Mouse (Mus musculus): ENCODE data around the gene Raph1. TPM values are rescaled to one million over a fixed set of nuclear protein-coding genes. Genes with fewer than 3 reads are reported as not detected.

Gene Raph1
- polyA plus RNA-seq, 1 experiment, result 3.7 TPM

DNA sequence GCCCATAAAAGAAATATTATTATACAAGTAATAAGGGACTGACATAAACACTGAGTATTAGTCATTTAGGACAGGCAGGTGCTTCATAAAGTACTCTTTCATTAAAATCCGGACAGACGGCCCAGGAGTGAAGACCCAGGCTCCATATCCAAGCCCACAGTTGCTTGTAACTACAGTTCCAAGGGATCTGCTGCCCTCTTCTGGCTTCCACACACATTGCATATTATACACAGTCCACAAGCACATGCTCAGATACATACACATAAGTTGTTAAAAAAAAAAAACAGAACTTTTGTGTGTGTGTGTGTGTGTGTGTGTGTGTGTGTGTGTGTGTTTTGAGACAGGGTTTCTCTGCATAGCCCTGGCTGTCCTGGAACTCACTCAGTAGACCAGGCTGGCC is 32.0 kb downstream of the Raph1 start:
- no peaks in the 10 kb centered on the region for H3K27me3 ChIP-seq (ENCODE audit: control insufficient read depth, insufficient read depth, low read length)
- 88% methylated on average over 2 of the region's 2 CpGs for WGBS

DNA sequence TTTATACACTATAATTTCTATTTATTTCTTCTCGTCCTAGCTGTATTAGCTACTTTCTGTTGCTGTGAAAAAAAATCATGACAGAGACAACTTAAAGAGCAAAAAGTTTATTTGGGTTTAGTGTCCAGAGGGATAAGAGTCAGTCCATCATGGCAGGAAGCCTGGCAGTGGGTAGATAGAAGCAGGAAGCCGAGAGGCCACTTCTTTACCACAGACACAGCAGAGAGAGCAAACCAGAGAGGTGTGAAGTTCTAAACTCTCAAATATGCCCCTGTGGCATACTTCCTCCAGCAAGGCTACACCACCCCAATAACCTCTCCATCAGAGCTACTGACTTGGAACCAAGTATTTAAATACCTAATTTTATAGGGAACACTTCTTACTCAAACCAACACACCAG is 36.3 kb downstream of the Raph1 start:
- H3K27ac ChIP-seq (ENCODE audit: insufficient read depth, low read length), result no peak overlapping the region
- no peaks in the 10 kb centered on the region for H3K4me1 ChIP-seq (ENCODE audit: control insufficient read depth, insufficient read depth, insufficient read length)
- TF ChIP-seq CTCF (IDR thresholded peaks at IDR 0.05; ENCODE audit: extremely low read depth, insufficient read depth, insufficient read length, insufficient replicate concordance) (no peak), POLR2A (IDR thresholded peaks at IDR 0.05; ENCODE audit: low read depth, low read length) (no peak)
- no peaks in the 10 kb centered on the region for H3K36me3 ChIP-seq (ENCODE audit: control insufficient read depth, insufficient read depth, low read length)
- no peak overlapping the region for H3K4me3 ChIP-seq (ENCODE audit: extremely low read depth, insufficient read depth, insufficient read length)
- DNase-seq (ENCODE audit: low read depth in 1 of 2, low spot score in 2 of 2), result no peak
- no peaks in the 10 kb centered on the region for H3K27me3 ChIP-seq (ENCODE audit: control insufficient read depth, insufficient read depth, low read length)
- WGBS, result 44% methylated on average over 2 of the region's 2 CpGs

More for the DNA sequence above, 32.0 kb downstream of the Raph1 start:
- no peaks in the 10 kb centered on the region for H3K36me3 ChIP-seq (ENCODE audit: control insufficient read depth, insufficient read depth, low read length)
- H3K27ac ChIP-seq (ENCODE audit: insufficient read depth, low read length), result no peak overlapping the region
- no peak overlapping the region for H3K4me3 ChIP-seq (ENCODE audit: extremely low read depth, insufficient read depth, insufficient read length)
- DNase-seq (ENCODE audit: low read depth in 1 of 2, low spot score in 2 of 2), result peak in 1 of 2 experiments; percentile 5
- TF ChIP-seq CTCF (IDR thresholded peaks at IDR 0.05; ENCODE audit: extremely low read depth, insufficient read depth, insufficient read length, insufficient replicate concordance), result no peak; the same call in 1 of the 2 replicates
- TF ChIP-seq POLR2A (IDR thresholded peaks at IDR 0.05; ENCODE audit: low read depth, low read length), result no peak
- H3K4me1 ChIP-seq (ENCODE audit: control insufficient read depth, insufficient read depth, insufficient read length), result no peaks in the 10 kb centered on the region

GRCm38 (mm10) chr1:60530107-60530506 is 36.8 kb downstream of the Raph1 start:
- TF ChIP-seq POLR2A (IDR thresholded peaks at IDR 0.05; ENCODE audit: low read depth, low read length) (no peak), CTCF (IDR thresholded peaks at IDR 0.05; ENCODE audit: extremely low read depth, insufficient read depth, insufficient read length, insufficient replicate concordance) (no peak)
- no peak overlapping the region for H3K27ac ChIP-seq (ENCODE audit: insufficient read depth, low read length)
- no peak for DNase-seq (ENCODE audit: low read depth in 1 of 2, low spot score in 2 of 2)
- no peaks in the 10 kb centered on the region for H3K27me3 ChIP-seq (ENCODE audit: control insufficient read depth, insufficient read depth, low read length)
- H3K4me1 ChIP-seq (ENCODE audit: control insufficient read depth, insufficient read depth, insufficient read length), result no peaks in the 10 kb centered on the region
- H3K36me3 ChIP-seq (ENCODE audit: control insufficient read depth, insufficient read depth, low read length), result no peaks in the 10 kb centered on the region
- no peak overlapping the region for H3K4me3 ChIP-seq (ENCODE audit: extremely low read depth, insufficient read depth, insufficient read length)
- WGBS, result 78% methylated on average over 6 of the region's 6 CpGs

GRCm38 (mm10) chr1:60510584-60510983 is 56.3 kb downstream of the Raph1 start:
- TF ChIP-seq POLR2A (IDR thresholded peaks at IDR 0.05; ENCODE audit: low read depth, low read length), result no peak
- no peak for TF ChIP-seq CTCF (IDR thresholded peaks at IDR 0.05; ENCODE audit: extremely low read depth, insufficient read depth, insufficient read length, insufficient replicate concordance)
- Histone ChIP-seq H3K36me3 (ENCODE audit: control insufficient read depth, insufficient read depth, low read length) (no peaks in the 10 kb centered on the region), H3K4me1 (ENCODE audit: control insufficient read depth, insufficient read depth, insufficient read length) (no peaks in the 10 kb centered on the region), H3K27me3 (ENCODE audit: control insufficient read depth, insufficient read depth, low read length) (no peaks in the 10 kb centered on the region), H3K4me3 (ENCODE audit: extremely low read depth, insufficient read depth, insufficient read length) (no peak overlapping the region), H3K27ac (ENCODE audit: insufficient read depth, low read length) (no peak overlapping the region)
- 80% methylated on average over 2 of the region's 2 CpGs for WGBS
- no peak for DNase-seq (ENCODE audit: low read depth in 1 of 2, low spot score in 2 of 2)

DNA sequence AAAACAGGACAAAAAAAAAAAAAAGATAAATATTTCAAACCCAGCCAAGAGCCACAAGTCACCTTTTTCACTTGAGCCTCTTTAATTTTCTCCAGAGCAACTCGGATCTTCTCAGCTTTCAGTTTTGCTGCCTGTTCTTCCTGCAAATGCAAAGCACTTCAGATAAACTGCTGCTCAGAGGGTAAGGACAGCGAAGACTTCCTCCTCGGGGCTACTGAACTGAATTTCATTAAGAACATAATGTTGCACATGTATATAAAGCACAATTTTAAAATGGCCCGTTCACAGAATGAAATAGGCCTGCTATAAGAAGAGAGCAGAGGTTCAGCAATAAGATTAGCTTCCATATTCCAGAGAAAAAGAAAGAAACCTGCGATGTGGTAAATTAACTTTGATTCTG is 63.4 kb downstream of the Raph1 start:
- H3K27me3 ChIP-seq (ENCODE audit: control insufficient read depth, insufficient read depth, low read length), result no peaks in the 10 kb centered on the region
- H3K36me3 ChIP-seq (ENCODE audit: control insufficient read depth, insufficient read depth, low read length), result no peaks in the 10 kb centered on the region
- H3K27ac ChIP-seq (ENCODE audit: insufficient read depth, low read length), result no peak overlapping the region
- no peak overlapping the region for H3K4me3 ChIP-seq (ENCODE audit: extremely low read depth, insufficient read depth, insufficient read length)
- TF ChIP-seq POLR2A (IDR thresholded peaks at IDR 0.05; ENCODE audit: low read depth, low read length) (no peak), CTCF (IDR thresholded peaks at IDR 0.05; ENCODE audit: extremely low read depth, insufficient read depth, insufficient read length, insufficient replicate concordance) (no peak)
- H3K4me1 ChIP-seq (ENCODE audit: control insufficient read depth, insufficient read depth, insufficient read length), result no peaks in the 10 kb centered on the region
- DNase-seq (ENCODE audit: low read depth in 1 of 2, low spot score in 2 of 2), result no peak
- 24% methylated on average over 5 of the region's 5 CpGs for WGBS

GRCm38 (mm10) chr1:60493421-60493820 is 73.5 kb downstream of the Raph1 start:
- WGBS, result 90% methylated on average over 6 of the region's 6 CpGs
- DNase-seq (ENCODE audit: low read depth in 1 of 2, low spot score in 2 of 2), result no peak
- no peaks in the 10 kb centered on the region for H3K36me3 ChIP-seq (ENCODE audit: control insufficient read depth, insufficient read depth, low read length)

GRCm38 (mm10) chr1:60492404-60492803 is 74.5 kb downstream of the Raph1 start:
- Histone ChIP-seq H3K27ac (ENCODE audit: insufficient read depth, low read length) (no peak overlapping the region), H3K4me3 (ENCODE audit: extremely low read depth, insufficient read depth, insufficient read length) (no peak overlapping the region), H3K36me3 (ENCODE audit: control insufficient read depth, insufficient read depth, low read length) (no peaks in the 10 kb centered on the region), H3K4me1 (ENCODE audit: control insufficient read depth, insufficient read depth, insufficient read length) (no peaks in the 10 kb centered on the region), H3K27me3 (ENCODE audit: control insufficient read depth, insufficient read depth, low read length) (no peaks in the 10 kb centered on the region)
- WGBS, result 94% methylated on average over 5 of the region's 5 CpGs
- DNase-seq (ENCODE audit: low read depth in 1 of 2, low spot score in 2 of 2), result no peak
- no peak for TF ChIP-seq CTCF (IDR thresholded peaks at IDR 0.05; ENCODE audit: extremely low read depth, insufficient read depth, insufficient read length, insufficient replicate concordance)
- no peak for TF ChIP-seq POLR2A (IDR thresholded peaks at IDR 0.05; ENCODE audit: low read depth, low read length)

More at GRCm38 (mm10) chr1:60493421-60493820, 73.5 kb downstream of the Raph1 start:
- TF ChIP-seq POLR2A (IDR thresholded peaks at IDR 0.05; ENCODE audit: low read depth, low read length) (no peak), CTCF (IDR thresholded peaks at IDR 0.05; ENCODE audit: extremely low read depth, insufficient read depth, insufficient read length, insufficient replicate concordance) (no peak)
- Histone ChIP-seq H3K27me3 (ENCODE audit: control insufficient read depth, insufficient read depth, low read length) (no peaks in the 10 kb centered on the region), H3K27ac (ENCODE audit: insufficient read depth, low read length) (no peak overlapping the region), H3K4me3 (ENCODE audit: extremely low read depth, insufficient read depth, insufficient read length) (no peak overlapping the region), H3K4me1 (ENCODE audit: control insufficient read depth, insufficient read depth, insufficient read length) (no peaks in the 10 kb centered on the region)
